Mouse (Mus musculus) ovary, adult 2 months (tissue): ENCODE measurements around the gene Eif4a3. TPM values are rescaled to one million over a fixed set of nuclear protein-coding genes. Genes with fewer than 3 reads are reported as not detected.

Experiments used
- polyA plus RNA-seq: library from polyadenylated mRNA; depleted of rRNA; stranded (reverse); fragments of >200 nt; gene quantifications from 2 replicates; pipeline ENCODE4 v1.2.3, GENCODE M21; 2012; rRNA removed

The Eif4a3 gene
- polyA plus RNA-seq = 121 and 122 TPM in 2 replicates

DNA sequence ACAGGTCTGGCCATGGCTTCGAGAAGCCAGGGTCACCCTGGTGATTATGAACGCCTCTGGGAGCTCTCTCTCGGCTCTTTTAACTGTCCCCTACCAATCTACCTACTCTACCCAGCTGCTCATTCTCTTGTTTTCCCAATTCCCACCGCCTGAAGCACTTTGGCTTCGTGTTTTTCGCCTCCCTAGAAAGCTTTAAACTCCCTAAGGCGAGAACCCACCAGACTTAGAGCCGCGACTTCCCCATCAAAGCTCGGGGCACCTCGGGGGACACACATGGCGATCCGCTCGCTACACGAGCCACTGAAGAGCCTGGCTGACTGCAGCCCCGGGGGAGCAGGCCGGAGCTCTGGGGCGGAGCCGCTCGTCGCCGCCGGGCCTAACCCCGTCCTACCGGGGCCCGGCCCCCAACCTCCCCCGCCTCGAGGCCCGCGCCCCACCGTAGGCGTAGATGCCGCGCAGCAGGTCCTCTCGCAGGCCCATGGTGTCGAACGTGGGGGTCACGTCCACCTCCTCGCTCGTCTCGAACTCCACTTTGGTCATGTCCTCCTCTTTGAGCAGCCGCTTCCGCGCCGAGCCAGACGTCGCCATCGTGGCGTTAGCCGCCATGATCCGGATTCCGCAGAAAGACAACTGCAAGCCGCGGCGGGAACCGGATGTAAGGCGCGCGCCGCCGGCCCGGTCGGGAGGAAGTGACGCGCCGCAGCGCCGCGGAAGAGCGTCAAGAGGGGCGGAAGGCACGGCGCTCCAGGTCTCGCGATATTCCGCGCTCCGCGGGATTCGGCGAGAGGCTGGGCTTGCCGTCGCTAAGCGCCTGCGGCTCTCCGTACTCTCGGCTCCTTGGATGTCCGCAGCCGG, at the start of gene Eif4a3:
Gene Eif4a3 (minus strand): TSS at position 699 of the 855 bp plus-strand sequence.

GRCm38 (mm10) chr11:119307658-119307867, 7.7 kb upstream of the Eif4a3 start, which contains the start of gene Card14:
Gene Card14 (plus strand): TSS chr11:119307768.

DNA sequence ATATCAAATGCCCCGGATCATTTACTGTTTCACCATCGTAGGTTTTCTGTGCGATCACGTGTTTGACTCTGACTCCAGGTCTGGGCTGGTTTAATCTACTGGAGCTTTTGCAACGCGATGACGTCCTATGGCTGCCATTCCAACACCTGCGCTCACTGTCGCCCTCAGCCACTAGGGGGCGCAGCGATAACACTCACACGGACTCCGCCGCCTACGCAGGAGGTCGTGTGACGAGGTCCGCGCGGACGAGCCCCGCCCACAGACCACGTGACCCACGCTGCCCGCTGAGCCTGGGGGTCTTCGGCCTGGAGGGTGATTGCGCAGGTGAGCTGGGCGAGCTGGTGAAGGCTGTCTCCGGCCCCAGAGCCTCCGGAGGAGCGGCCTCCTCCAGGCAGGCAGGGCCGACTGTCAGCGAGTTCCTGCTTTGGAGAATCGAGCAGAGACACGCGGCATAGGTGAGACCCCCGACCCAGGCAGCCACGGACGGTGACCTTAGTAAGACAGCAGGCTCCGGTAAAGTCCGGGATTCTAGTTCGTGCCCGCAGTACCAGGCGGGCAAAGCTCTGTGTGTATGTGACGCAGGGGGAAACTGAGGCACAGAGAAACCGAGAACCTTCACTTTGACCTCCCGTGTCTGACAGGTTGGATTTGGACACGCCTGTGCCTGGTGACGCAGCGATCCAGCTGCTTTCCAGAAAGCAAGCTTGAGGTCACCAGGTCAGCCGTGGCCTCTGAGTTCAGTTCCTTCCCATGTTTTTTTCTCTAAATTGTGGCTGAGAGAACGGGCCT, 31.9 kb downstream of the Eif4a3 start, which contains the start of gene Gaa:
Gene Gaa (plus strand): TSS at position 120 of the 789 bp plus-strand sequence.

Other genes starting within 250 kb of the Eif4a3 start
- gene Cbx4, start 213.9 kb downstream of the Eif4a3 start, polyA plus RNA-seq = 27.2 and 28.2 TPM in 2 replicates
- 21.4 and 22.2 TPM in 2 replicates for gene Tbc1d16, start 71.6 kb downstream of the Eif4a3 start, polyA plus RNA-seq
- gene Ccdc40, start 71.5 kb downstream of the Eif4a3 start, polyA plus RNA-seq = 11.7 and 13.0 TPM in 2 replicates
- 336 TPM in 2 replicates for gene Gaa, start 32.2 kb downstream of the Eif4a3 start, polyA plus RNA-seq
- gene Card14, start 7.7 kb upstream of the Eif4a3 start, polyA plus RNA-seq = 0.16 and 0.28 TPM in 2 replicates
- 49.3 and 55.6 TPM in 2 replicates for gene Sgsh, start 55.4 kb upstream of the Eif4a3 start, polyA plus RNA-seq
- 31.6 and 41.4 TPM in 2 replicates for gene Slc26a11, start 55.5 kb upstream of the Eif4a3 start, polyA plus RNA-seq
- 33.7 and 44.6 TPM in 2 replicates for gene Rnf213, start 93.0 kb upstream of the Eif4a3 start, polyA plus RNA-seq
- gene Endov, start 191.3 kb upstream of the Eif4a3 start, polyA plus RNA-seq = 27.0 and 32.1 TPM in 2 replicates
- 3.5 and 4.6 TPM in 2 replicates for gene Nptx1, start 247.7 kb upstream of the Eif4a3 start, polyA plus RNA-seq